Mouse (Mus musculus) heart, postnatal 0 days (tissue): ENCODE measurements around the gene 1700017D01Rik. TPM values are rescaled to one million over a fixed set of nuclear protein-coding genes. Genes with fewer than 3 reads are reported as not detected.

Source experiments
- ATAC-seq: fragments of 200-750 bp; cut with Nextera tagmentation; 2 replicates; pipeline ENCODE4 v1.8.0; 2017; ENCODE audit warnings: low read depth, moderate number of reproducible peaks, moderate library complexity; ENCODE audit not compliant: insufficient read depth
- DNase-seq: peaks from one replicate; pipeline ENCODE4 v3.0.0-alpha.2; 2016; ENCODE audit warnings: low spot score
- H3K27ac ChIP-seq: fragments of 300-500 bp; sonication (generic); 2 replicates; pipeline ENCODE4 v1.5.1; 2014; ENCODE audit warnings: low read depth, mild to moderate bottlenecking
- H3K27me3 ChIP-seq: fragments of 300-500 bp; sonication (generic); 2 replicates; pipeline ENCODE4 v1.6.1; 2014; ENCODE audit warnings: low read length, mixed read lengths; ENCODE audit not compliant: control insufficient read depth, insufficient read depth
- H3K36me3 ChIP-seq: fragments of 300-500 bp; sonication (generic); replicated peaks from 2 replicates; pipeline ENCODE4 v1.6.1; 2014; ENCODE audit warnings: low read length, mixed read lengths; ENCODE audit not compliant: control insufficient read depth, insufficient read depth
- H3K4me1 ChIP-seq: fragments of 300-500 bp; sonication (generic); 2 replicates; pipeline ENCODE4 v1.6.1; 2014; ENCODE audit warnings: antibody characterized with exemption; ENCODE audit not compliant: control insufficient read depth, insufficient read depth
- H3K4me2 ChIP-seq: fragments of 300-500 bp; sonication (generic); 2 replicates; pipeline ENCODE4 v1.6.1; 2014; ENCODE audit warnings: low read depth, mild to moderate bottlenecking, low read length, moderate library complexity
- H3K4me3 ChIP-seq: fragments of 300-500 bp; sonication (generic); 2 replicates; pipeline ENCODE4 v1.5.1; 2014; ENCODE audit warnings: low read depth, low read length
- H3K9ac ChIP-seq: fragments of 300-500 bp; sonication (generic); replicated peaks from 2 replicates; pipeline ENCODE4 v1.6.1; 2014; ENCODE audit warnings: low read depth, low read length, mixed read lengths
- H3K9me3 ChIP-seq: fragments of 300-500 bp; sonication (generic); replicated peaks from 2 replicates; pipeline ENCODE4 v1.6.1; 2016; ENCODE audit warnings: low read length; ENCODE audit not compliant: control insufficient read depth
- CTCF ChIP-seq: IDR thresholded peaks from 2 replicates; pipeline ENCODE4 v1.5.1; 2016; ENCODE audit warnings: antibody characterized with exemption, control low read depth, low read depth
- EP300 ChIP-seq: IDR thresholded peaks from 2 replicates; pipeline ENCODE4 v1.6.1; 2016; ENCODE audit warnings: antibody characterized with exemption, low read depth
- WGBS: fragments of 180-500 bp; shearing (Covaris S2); extraction: QIAGEN DNeasy Blood & Tissue Kit; methylation state at CpG from one replicate; pipeline ENCODE4 v1.1.7; 2014; 5-methylcytosine and 5-hydroxymethylcytosine counted together
- polyA plus RNA-seq: library from polyadenylated mRNA; unstranded; fragments of >200 nt; fragmentation: Nextera tagmentation; extraction: Ambion mirVana; gene quantifications from 2 replicates; pipeline ENCODE4 v1.2.1, GENCODE M21; 2015
- total RNA-seq: library from RNA; depleted of rRNA; stranded (reverse); fragments of >200 nt; gene quantifications from 2 replicates; pipeline ENCODE4 v1.2.3, GENCODE M21; 2014; ENCODE audit warnings: low replicate concordance; rRNA removed

The 1700017D01Rik gene
- total and polyA plus RNA-seq, 2 experiments from 2014 or later: not detected

DNA sequence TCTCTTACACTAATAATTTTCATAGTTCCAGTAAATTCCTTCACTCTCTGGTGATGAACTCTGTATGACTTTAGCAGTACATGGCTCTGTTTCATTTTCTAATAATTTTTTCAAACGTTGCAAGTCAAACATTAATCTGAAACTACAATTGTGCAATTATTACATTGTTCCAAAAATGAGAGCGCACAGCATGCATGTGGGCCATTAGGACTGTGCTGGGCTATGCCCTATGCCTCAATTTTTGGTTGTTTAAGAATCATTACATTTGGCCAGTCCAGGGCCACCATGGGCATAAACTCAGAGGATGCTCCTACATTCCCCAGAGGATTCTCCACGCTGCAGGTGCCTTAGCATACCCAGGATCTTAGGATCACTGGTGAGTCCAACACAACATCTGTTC lies 77.4 kb downstream of the 1700017D01Rik start:
- Histone ChIP-seq H3K27me3 (no peaks in the 10 kb centered on the region), H3K9me3 (no peaks in the 10 kb centered on the region), H3K36me3 (no peaks in the 10 kb centered on the region), H3K4me2 (no peak overlapping the region), H3K9ac (no peak overlapping the region), H3K4me1 (no peaks in the 10 kb centered on the region), H3K27ac (no peak overlapping the region), H3K4me3 (no peak overlapping the region)
- 53% methylated on average over 3 of the region's 3 CpGs for WGBS
- ATAC-seq (no peak), DNase-seq (no peak)
- TF ChIP-seq EP300: no peak
- no peak for TF ChIP-seq CTCF

DNA sequence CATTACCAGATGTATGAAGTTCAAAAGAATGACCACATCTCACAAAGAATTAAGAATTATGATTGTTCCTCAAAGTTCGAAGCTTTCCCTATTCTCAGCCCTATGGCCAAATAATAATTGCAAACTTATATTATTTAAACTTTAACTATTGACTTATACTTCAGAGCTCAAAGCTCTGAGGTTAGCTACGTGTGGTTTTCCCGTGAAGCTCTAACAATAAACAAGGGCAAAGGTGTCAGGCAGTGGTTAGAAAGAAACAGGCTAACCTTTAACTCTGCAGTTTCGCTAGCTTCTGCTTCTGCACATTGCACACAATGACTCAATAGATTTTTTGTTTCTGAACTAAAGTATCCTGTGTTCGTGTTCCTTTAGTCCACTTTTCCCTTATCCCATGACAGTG lies 77.8 kb downstream of the 1700017D01Rik start:
- no peaks in the 10 kb centered on the region for H3K36me3 ChIP-seq
- no peak for TF ChIP-seq EP300
- TF ChIP-seq CTCF: no peak
- H3K4me2 ChIP-seq: no peak overlapping the region
- no peak overlapping the region for H3K27ac ChIP-seq
- no peak overlapping the region for H3K4me3 ChIP-seq
- no peaks in the 10 kb centered on the region for H3K9me3 ChIP-seq
- H3K4me1 ChIP-seq: no peaks in the 10 kb centered on the region
- no peak for ATAC-seq
- H3K27me3 ChIP-seq: no peaks in the 10 kb centered on the region
- WGBS: 66% methylated on average over 5 of the region's 5 CpGs
- H3K9ac ChIP-seq: no peak overlapping the region
- DNase-seq: no peak

DNA sequence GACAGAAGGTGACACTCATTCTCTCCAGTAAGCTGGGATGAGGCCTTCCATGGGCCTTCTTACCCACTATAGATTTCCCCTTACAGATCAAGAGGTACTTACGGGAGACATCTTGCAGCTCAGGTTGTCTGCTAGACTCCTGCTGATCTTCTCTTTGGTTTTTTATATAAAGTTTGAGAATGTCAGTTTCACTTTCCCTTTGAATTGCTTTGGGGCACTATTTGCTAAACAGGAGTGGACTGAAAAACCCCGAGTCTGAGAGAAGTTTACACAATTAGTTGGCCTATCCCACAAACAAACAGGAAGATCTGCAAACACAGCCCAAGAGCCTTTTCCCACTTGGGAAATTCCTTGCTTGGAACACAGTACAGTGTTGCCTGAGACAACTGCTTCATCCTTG lies 80.4 kb downstream of the 1700017D01Rik start:
- DNase-seq (no peak), ATAC-seq (no peak)
- H3K9me3 ChIP-seq: no peaks in the 10 kb centered on the region
- TF ChIP-seq EP300: no peak
- no peak for TF ChIP-seq CTCF
- H3K4me1 ChIP-seq: no peaks in the 10 kb centered on the region
- H3K36me3 ChIP-seq: no peaks in the 10 kb centered on the region
- no peaks in the 10 kb centered on the region for H3K27me3 ChIP-seq
- WGBS: 70% methylated on average over 2 of the region's 2 CpGs
- H3K27ac ChIP-seq: no peak overlapping the region
- no peak overlapping the region for H3K4me3 ChIP-seq
- H3K4me2 ChIP-seq: no peak overlapping the region
- H3K9ac ChIP-seq: no peak overlapping the region

DNA sequence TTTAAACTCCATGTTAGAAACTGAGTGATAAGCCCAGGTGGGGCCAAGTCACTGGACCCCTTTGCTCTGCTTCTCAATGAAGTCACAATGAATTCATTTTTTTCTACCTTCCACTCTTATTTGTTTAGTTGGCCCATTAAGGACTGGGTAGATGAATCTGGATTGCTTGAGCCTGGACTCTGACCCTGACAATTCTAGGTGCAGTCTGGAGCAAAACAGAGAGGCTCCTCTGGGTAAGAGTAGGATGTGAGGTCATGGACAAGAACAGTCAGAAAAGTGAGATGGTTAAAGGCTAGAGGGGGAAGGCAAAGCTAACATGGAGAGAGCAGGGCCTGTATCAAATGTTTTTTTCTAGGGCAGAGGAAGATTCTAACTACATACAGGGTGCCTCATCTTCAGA lies 81.2 kb downstream of the 1700017D01Rik start:
- no peaks in the 10 kb centered on the region for H3K9me3 ChIP-seq
- no peaks in the 10 kb centered on the region for H3K27me3 ChIP-seq
- DNase-seq (no peak), ATAC-seq (no peak)
- no peak overlapping the region for H3K9ac ChIP-seq
- no peak overlapping the region for H3K4me3 ChIP-seq
- no peaks in the 10 kb centered on the region for H3K4me1 ChIP-seq
- H3K36me3 ChIP-seq: no peaks in the 10 kb centered on the region
- TF ChIP-seq CTCF (no peak), EP300 (no peak)
- H3K27ac ChIP-seq: no peak overlapping the region
- no peak overlapping the region for H3K4me2 ChIP-seq

DNA sequence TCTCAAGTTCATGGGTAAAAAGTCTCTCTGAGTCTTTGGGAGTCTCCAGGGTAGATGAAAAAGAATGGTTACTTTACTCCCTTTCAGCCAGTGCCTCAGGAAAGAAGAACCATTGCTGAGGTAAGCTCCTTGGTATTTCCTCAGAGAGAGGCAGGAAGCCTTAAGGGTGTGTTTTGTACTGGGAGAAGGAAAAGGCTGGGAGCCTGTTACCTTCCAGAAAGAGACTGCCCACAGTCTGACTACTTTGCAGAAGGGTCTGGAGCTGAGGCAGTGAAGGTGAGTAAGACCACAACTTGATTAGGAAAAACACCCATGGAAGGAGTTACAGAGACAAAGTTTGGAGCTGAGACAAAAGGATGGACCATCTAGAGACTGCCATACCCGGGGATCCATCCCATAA lies 82.2 kb downstream of the 1700017D01Rik start:
- 25% methylated on average over 1 of the region's 1 CpGs for WGBS
- no peak overlapping the region for H3K4me2 ChIP-seq
- H3K9ac ChIP-seq: no peak overlapping the region
- H3K27me3 ChIP-seq: no peaks in the 10 kb centered on the region
- H3K27ac ChIP-seq: no peak overlapping the region
- no peaks in the 10 kb centered on the region for H3K36me3 ChIP-seq
- ATAC-seq: no peak
- H3K4me3 ChIP-seq: no peak overlapping the region
- DNase-seq: no peak
- TF ChIP-seq CTCF: no peak
- TF ChIP-seq EP300: no peak
- no peaks in the 10 kb centered on the region for H3K4me1 ChIP-seq
- H3K9me3 ChIP-seq: no peaks in the 10 kb centered on the region

DNA sequence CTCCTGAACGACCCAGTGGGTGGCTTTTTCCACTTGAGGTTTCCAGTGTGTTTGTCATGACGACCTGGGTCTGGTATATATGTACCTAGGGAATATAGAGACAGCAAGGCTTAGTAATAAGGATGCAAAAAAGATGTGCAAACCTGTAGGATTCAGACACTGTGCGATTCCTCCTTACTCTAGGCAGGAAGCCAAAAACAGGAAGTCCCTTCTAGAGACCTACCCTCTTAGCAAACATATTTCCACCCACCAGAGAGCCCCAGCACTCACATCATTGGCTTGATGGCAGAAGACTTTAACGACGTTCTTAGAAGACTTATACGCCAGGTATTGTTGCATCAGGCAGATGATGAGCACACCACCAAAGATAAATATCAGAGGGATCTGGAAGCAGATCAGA lies 82.7 kb downstream of the 1700017D01Rik start:
- DNase-seq (no peak), ATAC-seq (no peak)
- H3K27me3 ChIP-seq: no peaks in the 10 kb centered on the region
- TF ChIP-seq EP300 (no peak), CTCF (no peak)
- no peak overlapping the region for H3K4me3 ChIP-seq
- no peak overlapping the region for H3K9ac ChIP-seq
- WGBS: 63% methylated on average over 6 of the region's 6 CpGs
- peak overlapping the region; percentile 7; the same call in 1 of the 2 replicates for H3K27ac ChIP-seq
- H3K4me1 ChIP-seq: no peaks in the 10 kb centered on the region
- no peaks in the 10 kb centered on the region for H3K36me3 ChIP-seq
- H3K9me3 ChIP-seq: no peaks in the 10 kb centered on the region
- no peak overlapping the region for H3K4me2 ChIP-seq

Other genes with a start within 250 kb of the 1700017D01Rik start
- gene Tmem109, start 248.9 kb downstream of the 1700017D01Rik start, total RNA-seq: 80.6 and 99.8 TPM in 2 replicates
- 85.8 and 90.9 TPM in 2 replicates for gene Tmem109, start 248.9 kb downstream of the 1700017D01Rik start, polyA plus RNA-seq
- gene Prpf19, start 235.6 kb downstream of the 1700017D01Rik start, total RNA-seq: 362 and 463 TPM in 2 replicates
- 33.0 and 36.8 TPM in 2 replicates for gene Prpf19, start 235.6 kb downstream of the 1700017D01Rik start, polyA plus RNA-seq
- gene Zp1, start 210.2 kb downstream of the 1700017D01Rik start, total RNA-seq: not detected in 2 replicates
- 0.19 TPM in 1 of 2 replicates, not detected in the other for gene Zp1, start 210.2 kb downstream of the 1700017D01Rik start, polyA plus RNA-seq
- gene Ptgdr2, start 193.7 kb downstream of the 1700017D01Rik start, total RNA-seq: 0.11 and 0.39 TPM in 2 replicates
- 0.04 and 0.07 TPM in 2 replicates for gene Ptgdr2, start 193.7 kb downstream of the 1700017D01Rik start, polyA plus RNA-seq
- 8.7 and 12.1 TPM in 2 replicates for gene Ccdc86, start 181.6 kb downstream of the 1700017D01Rik start, total RNA-seq
- 9.8 and 12.4 TPM in 2 replicates for gene Ccdc86, start 181.6 kb downstream of the 1700017D01Rik start, polyA plus RNA-seq
- gene Ms4a10, start 156.2 kb downstream of the 1700017D01Rik start, total RNA-seq: not detected in 2 replicates
- gene Ms4a10, start 156.2 kb downstream of the 1700017D01Rik start, polyA plus RNA-seq: 0.11 and 0.22 TPM in 2 replicates
- not detected in 2 replicates for gene Ms4a15, start 137.6 kb downstream of the 1700017D01Rik start, total RNA-seq
- not detected in 2 replicates for gene Ms4a15, start 137.6 kb downstream of the 1700017D01Rik start, polyA plus RNA-seq
- gene Ms4a18, start 112.8 kb downstream of the 1700017D01Rik start, total RNA-seq: not detected in 2 replicates
- gene Ms4a18, start 112.8 kb downstream of the 1700017D01Rik start, polyA plus RNA-seq: not detected in 2 replicates
- not detected in 2 replicates for gene Ms4a8a, start 49.8 kb downstream of the 1700017D01Rik start, total RNA-seq
- gene Ms4a8a, start 49.8 kb downstream of the 1700017D01Rik start, polyA plus RNA-seq: not detected in 2 replicates
- not detected in 2 replicates for gene 1700025F22Rik, start 34.4 kb upstream of the 1700017D01Rik start, total RNA-seq
- gene 1700025F22Rik, start 34.4 kb upstream of the 1700017D01Rik start, polyA plus RNA-seq: not detected in 2 replicates
- gene Ms4a13, start 65.9 kb upstream of the 1700017D01Rik start, total RNA-seq: not detected in 2 replicates
- gene Ms4a13, start 65.9 kb upstream of the 1700017D01Rik start, polyA plus RNA-seq: not detected in 2 replicates
- gene Ms4a12, start 101.6 kb upstream of the 1700017D01Rik start, total RNA-seq: not detected in 2 replicates
- gene Ms4a12, start 101.6 kb upstream of the 1700017D01Rik start, polyA plus RNA-seq: not detected in 2 replicates
- 0.61 TPM in 1 of 2 replicates, not detected in the other for gene Ms4a1, start 135.4 kb upstream of the 1700017D01Rik start, total RNA-seq
- 0.19 and 0.25 TPM in 2 replicates for gene Ms4a1, start 135.4 kb upstream of the 1700017D01Rik start, polyA plus RNA-seq
- gene Ms4a5, start 153.0 kb upstream of the 1700017D01Rik start, total RNA-seq: not detected in 2 replicates
- gene Ms4a5, start 153.0 kb upstream of the 1700017D01Rik start, polyA plus RNA-seq: not detected in 2 replicates
- not detected in 2 replicates for gene Ms4a14, start 183.6 kb upstream of the 1700017D01Rik start, total RNA-seq
- 0.03 and 0.04 TPM in 2 replicates for gene Ms4a14, start 183.6 kb upstream of the 1700017D01Rik start, polyA plus RNA-seq
- 1.9 TPM in 1 of 2 replicates, not detected in the other for gene Ms4a7, start 205.3 kb upstream of the 1700017D01Rik start, total RNA-seq
- gene Ms4a7, start 205.3 kb upstream of the 1700017D01Rik start, polyA plus RNA-seq: 5.6 and 5.8 TPM in 2 replicates
- gene Ms4a4a, start 244.6 kb upstream of the 1700017D01Rik start, total RNA-seq: 3.4 TPM in 1 of 2 replicates, not detected in the other
- 3.2 and 3.7 TPM in 2 replicates for gene Ms4a4a, start 244.6 kb upstream of the 1700017D01Rik start, polyA plus RNA-seq